Mouse (Mus musculus) urinary bladder, postnatal 14 days (tissue): ENCODE measurements around the gene Ubr4.
A peak's percentile ranks its signal among the peaks of the same experiment; 100 is the strongest.

Experiments used
- DNase-seq: peaks from one replicate; pipeline ENCODE4 v3.0.0; 2021; ENCODE audit warnings: low spot score

The Ubr4 gene

GRCm38 (mm10) chr4:139430891-139431290 is 78.5 kb downstream of the Ubr4 start:
- DNase-seq: no peak

GRCm38 (mm10) chr4:139432966-139433765 is 80.8 kb downstream of the Ubr4 start:
- no peak for DNase-seq

GRCm38 (mm10) chr4:139441244-139441643 is 88.8 kb downstream of the Ubr4 start:
- DNase-seq: no peak

- DNase-seq: no peak
Observed at GRCm38 (mm10) chr4:139441806-139442205, 89.4 kb downstream of the Ubr4 start.

- DNase-seq: no peak
Observed at GRCm38 (mm10) chr4:139442391-139443355, 90.3 kb downstream of the Ubr4 start.

- no peak for DNase-seq
Observed at GRCm38 (mm10) chr4:139444315-139444714, 91.9 kb downstream of the Ubr4 start.

- no peak for DNase-seq
Observed at GRCm38 (mm10) chr4:139446176-139446575, 93.8 kb downstream of the Ubr4 start.

- DNase-seq: no peak
Observed at GRCm38 (mm10) chr4:139446731-139447675, 94.6 kb downstream of the Ubr4 start.

DNA sequence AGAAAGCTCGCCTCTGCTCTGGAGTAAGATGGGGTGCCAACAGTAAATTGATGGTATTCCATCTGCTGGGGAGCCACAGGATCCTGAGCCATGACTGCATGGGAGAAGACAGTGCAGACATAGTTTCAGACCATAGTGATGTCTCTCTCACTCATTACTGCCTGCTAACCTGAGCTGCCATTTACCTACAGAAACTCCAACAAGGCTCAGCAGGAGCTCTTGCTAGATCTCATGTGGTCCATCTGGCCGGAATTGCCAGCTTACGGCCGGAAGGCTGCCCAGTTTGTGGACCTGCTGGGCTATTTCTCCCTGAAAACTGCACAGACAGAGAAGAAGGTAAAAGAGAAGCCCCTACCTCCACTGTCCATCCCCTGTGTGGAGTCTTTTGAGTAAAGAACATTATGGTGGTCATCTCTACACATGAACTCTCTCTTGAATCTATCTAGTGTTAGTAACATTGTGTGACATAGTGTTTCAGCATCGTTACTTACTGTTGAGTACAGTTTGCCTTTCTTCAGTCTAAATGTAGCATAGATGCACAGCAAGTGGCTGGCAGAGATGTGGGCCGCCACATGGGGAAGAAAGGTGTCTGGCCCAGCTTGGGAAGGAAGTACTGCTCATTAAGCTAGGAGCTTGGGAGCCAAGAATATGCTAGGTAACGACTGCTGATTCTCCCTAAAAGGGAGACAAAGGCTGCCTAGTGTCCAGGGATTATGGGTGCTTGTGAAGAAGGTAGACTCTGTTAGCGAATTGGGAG is 100.7 kb downstream of the Ubr4 start:
- no peak for DNase-seq

DNA sequence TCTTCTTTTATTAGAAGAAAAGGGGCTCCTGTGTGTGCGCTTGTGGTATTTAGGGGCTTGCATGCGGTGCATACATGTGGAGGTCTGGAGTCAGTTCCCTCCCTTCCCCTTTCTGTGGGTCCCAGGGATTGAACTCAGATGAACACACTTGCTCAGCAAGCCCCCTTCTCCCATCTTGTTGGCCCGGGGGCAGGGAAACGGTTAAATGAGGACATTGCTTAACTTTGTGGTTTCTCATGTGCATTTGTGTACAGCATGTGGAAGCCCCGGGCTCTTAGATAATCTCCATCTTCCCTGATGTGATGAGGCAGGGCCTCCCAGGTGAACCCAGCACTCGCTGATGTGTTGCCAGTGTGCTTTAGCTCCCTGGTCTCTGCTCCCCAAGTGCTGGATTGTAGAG is 101.9 kb downstream of the Ubr4 start:
- no peak for DNase-seq

- DNase-seq: no peak
Observed at GRCm38 (mm10) chr4:139459970-139460369, 107.6 kb downstream of the Ubr4 start.

DNA sequence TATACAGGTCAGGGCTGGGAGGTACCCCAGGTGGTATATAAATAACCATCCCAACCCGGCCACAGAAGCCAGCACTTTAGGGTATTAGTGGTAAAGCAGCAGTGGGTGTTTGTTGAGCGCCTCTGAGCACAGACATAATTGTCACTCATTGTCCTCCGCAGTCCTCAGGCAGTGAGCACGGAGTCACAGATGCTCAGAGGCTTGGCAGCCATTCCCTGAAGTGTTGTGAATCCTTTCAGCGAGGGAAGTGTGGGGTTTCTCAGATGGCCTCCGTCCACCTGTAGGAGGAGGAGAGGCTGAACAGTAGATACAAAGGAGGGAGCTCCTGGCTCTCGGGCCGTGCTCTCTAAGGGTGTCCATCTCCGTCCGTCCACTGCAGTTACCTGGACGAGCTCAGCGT is 111.8 kb downstream of the Ubr4 start:
- DNase-seq: no peak

GRCm38 (mm10) chr4:139466541-139466940 is 114.1 kb downstream of the Ubr4 start:
- no peak for DNase-seq

- DNase-seq: peak; percentile 85
Observed at GRCm38 (mm10) chr4:139470198-139470597, 117.8 kb downstream of the Ubr4 start.

DNA sequence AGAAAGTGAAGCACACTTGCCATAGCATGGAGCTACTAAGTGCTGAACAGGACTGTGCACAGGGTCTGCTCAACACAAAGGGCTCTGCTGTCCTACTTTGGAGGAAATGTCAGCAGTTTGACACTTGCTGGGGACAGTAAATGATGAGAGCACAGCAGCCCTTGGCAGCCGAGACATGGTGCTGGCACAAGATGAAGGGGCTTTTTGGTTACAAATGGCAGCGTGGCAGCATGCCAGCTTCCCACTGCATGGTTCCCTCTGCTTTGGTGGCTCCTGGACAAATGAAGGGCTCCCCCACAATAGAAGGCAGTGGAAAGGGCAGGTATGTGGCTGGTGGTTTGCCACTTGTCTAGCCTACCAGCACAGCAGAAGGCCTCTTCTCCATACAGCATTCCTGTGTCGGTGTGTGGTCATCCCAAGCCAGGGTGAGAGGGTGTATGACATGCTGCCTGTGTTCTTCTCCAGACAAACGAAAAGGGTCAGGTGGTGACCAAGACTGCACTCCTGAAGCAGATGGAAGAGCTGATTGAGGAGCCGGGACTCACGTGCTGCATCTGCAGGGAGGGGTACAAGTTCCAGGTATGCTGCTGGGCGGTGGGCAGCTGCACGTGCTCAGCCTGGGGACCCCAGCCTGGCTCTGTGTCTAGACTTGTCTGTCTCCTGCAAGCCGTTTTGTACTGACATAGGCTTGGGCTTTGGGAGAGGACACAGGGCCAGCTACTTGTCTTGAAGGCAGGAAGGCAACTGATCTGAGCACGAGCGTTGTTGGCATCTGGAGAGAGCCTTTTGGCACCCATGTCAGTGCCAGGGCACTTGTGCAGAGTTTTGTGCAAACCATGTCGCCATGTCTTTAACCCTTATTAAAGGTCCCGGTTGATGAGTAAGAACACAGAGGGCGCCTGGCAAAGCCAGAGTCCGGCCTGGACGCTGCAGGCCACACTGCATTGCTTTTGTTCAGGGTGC is 124.5 kb downstream of the Ubr4 start:
- no peak for DNase-seq

DNA sequence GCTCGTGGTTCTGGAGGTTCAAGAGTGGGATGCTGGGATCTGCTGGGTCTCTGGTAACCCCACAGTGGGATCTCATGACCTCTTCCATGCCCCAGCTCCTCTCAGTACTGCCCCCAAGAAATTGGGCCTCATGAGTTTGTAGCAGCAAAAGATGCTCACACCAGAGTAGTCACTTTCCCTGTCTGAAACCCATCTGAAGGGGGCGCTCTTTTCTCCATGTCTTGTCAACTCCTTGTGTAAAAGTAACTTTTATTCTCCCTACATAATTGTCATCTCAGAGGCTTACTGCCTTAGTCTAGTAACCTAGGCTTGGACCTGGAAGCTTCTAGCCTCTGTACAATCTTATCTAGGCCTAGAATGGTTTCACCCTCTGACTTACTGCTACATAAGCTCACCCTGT is 125.6 kb downstream of the Ubr4 start:
- DNase-seq: no peak

DNA sequence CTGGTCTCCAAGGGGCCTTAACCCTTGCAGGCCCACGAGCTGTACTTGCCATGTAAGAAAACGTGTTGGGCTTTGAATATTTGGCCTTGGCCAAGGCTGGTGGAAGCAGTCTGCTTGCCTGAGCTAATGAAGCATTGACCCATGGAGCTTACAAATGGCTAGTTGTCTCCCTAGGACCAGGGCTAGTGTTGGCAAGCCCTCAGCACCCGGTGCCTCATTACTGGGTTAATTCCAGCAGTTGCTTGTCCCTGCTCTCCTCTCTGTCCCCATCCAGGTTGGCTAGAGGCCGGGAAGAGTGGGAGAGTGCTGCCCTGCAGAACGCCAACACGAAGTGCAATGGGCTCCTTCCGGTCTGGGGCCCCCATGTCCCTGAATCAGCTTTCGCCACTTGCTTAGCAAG is 126.8 kb downstream of the Ubr4 start:
- no peak for DNase-seq

DNA sequence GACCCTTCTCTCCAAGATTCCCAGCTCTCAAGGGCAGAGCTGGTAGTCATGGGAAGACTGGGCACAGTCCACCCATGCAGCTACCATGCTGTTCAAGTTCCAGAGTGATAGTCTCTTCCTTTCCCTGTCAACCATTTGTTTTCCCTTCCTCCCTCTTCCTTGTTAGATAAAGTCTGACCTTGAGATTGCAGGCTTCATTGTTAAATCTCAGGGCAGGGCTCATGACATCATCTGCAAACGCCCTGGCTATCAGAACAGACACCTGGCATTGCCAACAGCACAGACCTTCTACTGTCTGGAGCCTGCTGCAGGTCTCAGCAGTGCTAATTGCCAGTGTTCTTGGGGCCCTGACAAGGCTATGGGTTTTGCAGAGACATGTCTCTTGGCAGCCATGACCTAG is 129.0 kb downstream of the Ubr4 start:
- no peak for DNase-seq

DNA sequence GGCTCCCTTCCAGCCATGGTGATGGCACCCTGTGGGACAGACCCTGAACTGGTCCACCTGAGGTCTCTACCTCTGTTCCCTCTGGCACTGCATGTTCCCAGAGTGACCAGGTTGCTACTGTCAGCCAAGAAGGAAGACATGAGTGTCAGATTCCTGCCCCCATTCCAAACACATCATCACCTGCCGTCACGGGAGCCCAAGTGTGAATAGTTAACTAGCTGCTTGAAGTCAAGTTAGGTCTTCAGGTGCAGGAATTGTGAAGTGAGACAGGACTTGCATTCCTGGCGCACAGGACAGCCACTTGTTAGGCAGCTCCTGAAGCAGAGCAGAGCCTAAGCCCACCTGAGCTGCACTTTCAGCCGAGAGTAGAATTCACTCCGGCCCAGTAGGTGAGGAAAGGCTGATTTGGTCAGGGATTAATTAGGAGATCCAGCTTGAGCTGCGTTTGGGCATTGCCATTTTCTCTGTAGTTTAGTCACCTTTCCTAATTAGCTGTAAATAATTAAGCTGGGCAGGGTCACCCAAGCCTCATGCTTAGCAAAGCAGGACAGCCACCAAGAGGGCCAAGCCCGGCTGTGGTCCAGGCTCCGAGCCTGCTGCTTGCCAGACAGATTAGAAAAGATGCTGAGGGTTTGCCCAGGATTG is 131.2 kb downstream of the Ubr4 start:
- DNase-seq: no peak
